In genomic region chr7:38167724-38168141, GRCm38 (mm10) we compare ENCODE assay signal across 8 mouse cellular contexts. TPM values are rescaled to one million over a fixed set of nuclear protein-coding genes. Genes with fewer than 3 reads are reported as not detected.
DNase-seq lines count a peak whose midpoint lies in the region; ATAC-seq and TF ChIP-seq lines count a peak whose summit lies in the region.

No protein-coding gene starts in this region.

- no peak overlapping the region for H3K27ac ChIP-seq in forebrain, postnatal 0 days (ENCODE audit: low read depth, low read length)
- no peak overlapping the region for H3K27ac ChIP-seq in intestine, embryonic 15.5 days
- H3K27ac ChIP-seq in limb, embryonic 13.5 days: no peak overlapping the region
- no peak overlapping the region for H3K27ac ChIP-seq in midbrain, postnatal 0 days (ENCODE audit: low read depth, low read length)

- peak; percentile 70; the same call in 1 of the 2 replicates for TF ChIP-seq CTCF in brain, embryonic 14.5 days (IDR thresholded peaks at IDR 0.05; ENCODE audit: borderline replicate concordance, extremely low read depth, insufficient read depth, insufficient read length)
- TF ChIP-seq CTCF in forebrain, postnatal 0 days (IDR thresholded peaks at IDR 0.05; ENCODE audit: low read depth): peak; percentile 84
- peak; percentile 87 for TF ChIP-seq CTCF in midbrain, postnatal 0 days (IDR thresholded peaks at IDR 0.05)

- no peaks in the 10 kb centered on the region for H3K36me3 ChIP-seq in forebrain, postnatal 0 days (ENCODE audit: insufficient read depth)
- no peaks in the 10 kb centered on the region for H3K36me3 ChIP-seq in intestine, embryonic 15.5 days
- no peaks in the 10 kb centered on the region for H3K36me3 ChIP-seq in limb, embryonic 13.5 days
- no peaks in the 10 kb centered on the region for H3K36me3 ChIP-seq in midbrain, postnatal 0 days (ENCODE audit: insufficient read depth, low read length)

- 17% methylated on average over 11 of the region's 11 CpGs for WGBS in forebrain, postnatal 0 days
- 14% methylated on average over 11 of the region's 11 CpGs for WGBS in intestine, embryonic 15.5 days
- WGBS in limb, embryonic 13.5 days: 12% methylated on average over 11 of the region's 11 CpGs
- WGBS in midbrain, postnatal 0 days: 18% methylated on average over 11 of the region's 11 CpGs

- no peaks in the 10 kb centered on the region for H3K27me3 ChIP-seq in forebrain, postnatal 0 days (ENCODE audit: insufficient read depth, low read length)
- H3K27me3 ChIP-seq in intestine, embryonic 15.5 days (replicated peaks): no peaks in the 10 kb centered on the region
- no peaks in the 10 kb centered on the region for H3K27me3 ChIP-seq in limb, embryonic 13.5 days
- H3K27me3 ChIP-seq in midbrain, postnatal 0 days (ENCODE audit: insufficient read depth, low read length): no peaks in the 10 kb centered on the region

- H3K4me1 ChIP-seq in forebrain, postnatal 0 days (ENCODE audit: insufficient read depth): no peaks in the 10 kb centered on the region
- peaks cover 5% of the 10 kb centered on the region; the same call in 1 of the 2 replicates for H3K4me1 ChIP-seq in intestine, embryonic 15.5 days (replicated peaks)
- H3K4me1 ChIP-seq in limb, embryonic 13.5 days: peaks cover 13% of the 10 kb centered on the region
- no peaks in the 10 kb centered on the region for H3K4me1 ChIP-seq in midbrain, postnatal 0 days (ENCODE audit: insufficient read depth, low read length)

- H3K4me2 ChIP-seq in forebrain, postnatal 0 days (ENCODE audit: low read depth): no peak overlapping the region
- peak overlapping the region; percentile 58 for H3K4me2 ChIP-seq in intestine, embryonic 15.5 days (replicated peaks)
- H3K4me2 ChIP-seq in limb, embryonic 13.5 days (replicated peaks): peak overlapping the region; percentile 48
- no peak overlapping the region for H3K4me2 ChIP-seq in midbrain, postnatal 0 days (ENCODE audit: low read depth, low read length, poor library complexity, severe bottlenecking)

- TF ChIP-seq POLR2A in brain, embryonic 14.5 days (IDR thresholded peaks at IDR 0.05; ENCODE audit: borderline replicate concordance, extremely low read depth, insufficient read depth, insufficient read length, poor library complexity, severe bottlenecking): no peak

- ATAC-seq in forebrain, postnatal 0 days: peak; percentile 77
- peak; percentile 79 for ATAC-seq in intestine, embryonic 15.5 days
- ATAC-seq in limb, embryonic 13.5 days (ENCODE audit: low FRiP score, low read depth): peak; percentile 66; the same call in 1 of the 2 replicates
- peak; percentile 61; the same call in 1 of the 2 replicates for ATAC-seq in midbrain, postnatal 0 days (ENCODE audit: low FRiP score)
- no peak for ATAC-seq in megakaryocyte-erythroid progenitor cell, adult 5-6 weeks (replicated peaks; ENCODE audit: low FRiP score, low TSS enrichment, poor library complexity, severe bottlenecking)

- H3K9me3 ChIP-seq in forebrain, postnatal 0 days (ENCODE audit: low read length): no peaks in the 10 kb centered on the region
- no peaks in the 10 kb centered on the region for H3K9me3 ChIP-seq in intestine, embryonic 15.5 days
- no peaks in the 10 kb centered on the region for H3K9me3 ChIP-seq in limb, embryonic 13.5 days
- H3K9me3 ChIP-seq in midbrain, postnatal 0 days (ENCODE audit: low read length): no peaks in the 10 kb centered on the region

- DNase-seq in ovary, postnatal 14 days (ENCODE audit: low spot score): peak; percentile 18
- no peak for DNase-seq in ovary, postnatal 36 days (ENCODE audit: low spot score)
- peak; percentile 90 for DNase-seq in brain, embryonic 14.5 days (ENCODE audit: low read depth)
- peak; percentile 87 for DNase-seq in forebrain, postnatal 0 days
- DNase-seq in midbrain, postnatal 0 days (ENCODE audit: low spot score): peak; percentile 88

- H3K4me3 ChIP-seq in forebrain, postnatal 0 days (ENCODE audit: low read depth, low read length): no peak overlapping the region
- H3K4me3 ChIP-seq in intestine, embryonic 15.5 days (replicated peaks): no peak overlapping the region
- H3K4me3 ChIP-seq in limb, embryonic 13.5 days: no peak overlapping the region
- no peak overlapping the region for H3K4me3 ChIP-seq in midbrain, postnatal 0 days (ENCODE audit: low read depth, low read length)

- no peak overlapping the region for H3K9ac ChIP-seq in forebrain, postnatal 0 days
- no peak overlapping the region for H3K9ac ChIP-seq in intestine, embryonic 15.5 days
- no peak overlapping the region for H3K9ac ChIP-seq in limb, embryonic 13.5 days
- H3K9ac ChIP-seq in midbrain, postnatal 0 days (replicated peaks; ENCODE audit: low read length, poor library complexity, severe bottlenecking): no peak overlapping the region

RNA-seq across cellular contexts. Expression of gene 1600014C10Rik, which starts 15.3 kb away (rescaled TPM):
- 15.7 and 21.7 TPM in 2 replicates for polyA plus RNA-seq in brain, embryonic 14.5 days (2012; rRNA removed)
- total RNA-seq in forebrain, postnatal 0 days (2014; rRNA removed): 18.2 and 24.9 TPM in 2 replicates
- 12.8 and 20.8 TPM in 2 replicates for polyA plus RNA-seq in forebrain, postnatal 0 days (2015; fragmentation: Nextera tagmentation; extraction: Ambion mirVana)
- 13.5 and 13.9 TPM in 2 replicates for polyA plus RNA-seq in intestine, embryonic 15.5 days (2015; fragmentation: Nextera tagmentation; extraction: Ambion mirVana)
- 18.3 and 19.8 TPM in 2 replicates for polyA plus RNA-seq in limb, embryonic 13.5 days (2015; fragmentation: Nextera tagmentation; extraction: Ambion mirVana)
- 44.0 and 44.2 TPM in 2 replicates for total RNA-seq in midbrain, postnatal 0 days (2014; rRNA removed)
- polyA plus RNA-seq in midbrain, postnatal 0 days (2015; fragmentation: Nextera tagmentation; extraction: Ambion mirVana): 30.3 and 35.2 TPM in 2 replicates
- total RNA-seq in megakaryocyte-erythroid progenitor cell, adult 5-6 weeks (2014; fragmentation: Nextera tagmentation): 8.6 and 9.2 TPM in 2 replicates
- 4.9 and 9.2 TPM in 2 replicates for total RNA-seq in megakaryocyte-erythroid progenitor cell, adult 5-6 weeks (2017)

Comparison
In these comparisons a context has a peak if more than half of its experiments do, and no peak if none do; other contexts are left out.
1. H3K4me2 ChIP-seq: peak in intestine, embryonic 15.5 days (single experiment) and limb, embryonic 13.5 days (single experiment); none in forebrain, postnatal 0 days (single experiment) and midbrain, postnatal 0 days (single experiment).
2. Peak in every context shown above with its lines, with median percentiles within 50 percentile points of each other: CTCF ChIP-seq.